Mouse (Mus musculus): ENCODE results near the gene Gm47429. TPM values are rescaled to one million over a fixed set of nuclear protein-coding genes. Genes with fewer than 3 reads are reported as not detected.
"Not testable (repeated sequence)": the region's sequence is repeated elsewhere in the genome, so short reads cannot be mapped to it uniquely, and the experiment has no call there.

Gene Gm47429
- not detected in 2 replicates for polyA plus RNA-seq (2012; rRNA removed)

GRCm38 (mm10) chr13:50443812-50444211, at the start of gene Gm47429:
Gm47429 (minus strand) TSS chr13:50443912.
- Histone ChIP-seq H3K4me1 (ENCODE audit: control insufficient read depth, insufficient read depth, insufficient read length, low read length) (no peaks in the 10 kb centered on the region), H3K27ac (ENCODE audit: insufficient read depth, low read depth, low read length) (no peak within 1 kb of the TSS), H3K36me3 (ENCODE audit: control insufficient read depth, insufficient read depth, low read length) (no peaks in the 10 kb centered on the region), H3K27me3 (ENCODE audit: control insufficient read depth, insufficient read depth, low read length) (no peaks in the 10 kb centered on the region), H3K4me3 (ENCODE audit: low read depth, low read length) (no peak within 1 kb of the TSS)
- WGBS: 91% methylated on average over 2 of the region's 2 CpGs
- TF ChIP-seq POLR2A (IDR thresholded peaks at IDR 0.05; ENCODE audit: low read depth, low read length) (no peak), CTCF (IDR thresholded peaks at IDR 0.05; ENCODE audit: extremely low read depth, insufficient read length, insufficient replicate concordance, low read depth, low read length) (no peak)

- H3K36me3 ChIP-seq (ENCODE audit: control insufficient read depth, insufficient read depth, low read length); H3K27ac ChIP-seq (ENCODE audit: insufficient read depth, low read depth, low read length): not testable (repeated sequence)
These were observed 44.8 kb upstream of the Gm47429 start for GRCm38 (mm10) chr13:50488510-50488909.

GRCm38 (mm10) chr13:50467007-50467406, 23.3 kb upstream of the Gm47429 start, which contains the start of gene Nutm2:
Nutm2 (plus strand) TSS chr13:50467307.
- Histone ChIP-seq H3K27ac (ENCODE audit: insufficient read depth, low read depth, low read length) (no peak within 1 kb of the TSS), H3K4me1 (ENCODE audit: control insufficient read depth, insufficient read depth, insufficient read length, low read length) (no peaks in the 10 kb centered on the region), H3K36me3 (ENCODE audit: control insufficient read depth, insufficient read depth, low read length) (no peaks in the 10 kb centered on the region), H3K27me3 (ENCODE audit: control insufficient read depth, insufficient read depth, low read length) (no peaks in the 10 kb centered on the region), H3K4me3 (ENCODE audit: low read depth, low read length) (no peak within 1 kb of the TSS)
- 61% methylated on average over 4 of the region's 4 CpGs for WGBS
- TF ChIP-seq CTCF (IDR thresholded peaks at IDR 0.05; ENCODE audit: extremely low read depth, insufficient read length, insufficient replicate concordance, low read depth, low read length) (no peak), POLR2A (IDR thresholded peaks at IDR 0.05; ENCODE audit: low read depth, low read length) (no peak)

More at GRCm38 (mm10) chr13:50488510-50488909, 44.8 kb upstream of the Gm47429 start:
- H3K27me3 ChIP-seq (ENCODE audit: control insufficient read depth, insufficient read depth, low read length); H3K4me1 ChIP-seq (ENCODE audit: control insufficient read depth, insufficient read depth, insufficient read length, low read length); H3K4me3 ChIP-seq (ENCODE audit: low read depth, low read length): not testable (repeated sequence)

GRCm38 (mm10) chr13:50464621-50465562, 21.2 kb upstream of the Gm47429 start:
- no peaks in the 10 kb centered on the region for H3K4me1 ChIP-seq (ENCODE audit: control insufficient read depth, insufficient read depth, insufficient read length, low read length)
- no peak overlapping the region for H3K4me3 ChIP-seq (ENCODE audit: low read depth, low read length)
- H3K27ac ChIP-seq (ENCODE audit: insufficient read depth, low read depth, low read length): no peak overlapping the region
- 28% methylated on average over 27 of the region's 27 CpGs for WGBS
- TF ChIP-seq POLR2A (IDR thresholded peaks at IDR 0.05; ENCODE audit: low read depth, low read length) (no peak), CTCF (IDR thresholded peaks at IDR 0.05; ENCODE audit: extremely low read depth, insufficient read length, insufficient replicate concordance, low read depth, low read length) (no peak)
- no peaks in the 10 kb centered on the region for H3K27me3 ChIP-seq (ENCODE audit: control insufficient read depth, insufficient read depth, low read length)
- H3K36me3 ChIP-seq (ENCODE audit: control insufficient read depth, insufficient read depth, low read length): no peaks in the 10 kb centered on the region

- H3K36me3 ChIP-seq (ENCODE audit: control insufficient read depth, insufficient read depth, low read length); H3K27me3 ChIP-seq (ENCODE audit: control insufficient read depth, insufficient read depth, low read length); H3K4me1 ChIP-seq (ENCODE audit: control insufficient read depth, insufficient read depth, insufficient read length, low read length); H3K27ac ChIP-seq (ENCODE audit: insufficient read depth, low read depth, low read length); H3K4me3 ChIP-seq (ENCODE audit: low read depth, low read length): not testable (repeated sequence)
- 44% methylated on average over 2 of the region's 2 CpGs for WGBS
These were observed 16.7 kb upstream of the Gm47429 start for GRCm38 (mm10) chr13:50460433-50460832.

GRCm38 (mm10) chr13:50453426-50453825, 9.7 kb upstream of the Gm47429 start:
- Histone ChIP-seq H3K4me3 (ENCODE audit: low read depth, low read length) (no peak overlapping the region), H3K36me3 (ENCODE audit: control insufficient read depth, insufficient read depth, low read length) (no peaks in the 10 kb centered on the region), H3K27ac (ENCODE audit: insufficient read depth, low read depth, low read length) (no peak overlapping the region), H3K27me3 (ENCODE audit: control insufficient read depth, insufficient read depth, low read length) (no peaks in the 10 kb centered on the region), H3K4me1 (ENCODE audit: control insufficient read depth, insufficient read depth, insufficient read length, low read length) (no peaks in the 10 kb centered on the region)
- 46% methylated on average over 4 of the region's 4 CpGs for WGBS
- no peak for TF ChIP-seq CTCF (IDR thresholded peaks at IDR 0.05; ENCODE audit: extremely low read depth, insufficient read length, insufficient replicate concordance, low read depth, low read length)

- WGBS: 53% methylated on average over 9 of the region's 9 CpGs
- H3K27ac ChIP-seq (ENCODE audit: insufficient read depth, low read depth, low read length); H3K4me3 ChIP-seq (ENCODE audit: low read depth, low read length); H3K4me1 ChIP-seq (ENCODE audit: control insufficient read depth, insufficient read depth, insufficient read length, low read length); H3K27me3 ChIP-seq (ENCODE audit: control insufficient read depth, insufficient read depth, low read length); H3K36me3 ChIP-seq (ENCODE audit: control insufficient read depth, insufficient read depth, low read length): not testable (repeated sequence)
These were observed 8.6 kb upstream of the Gm47429 start for GRCm38 (mm10) chr13:50452266-50452665.

- H3K27me3 ChIP-seq (ENCODE audit: control insufficient read depth, insufficient read depth, low read length): no peaks in the 10 kb centered on the region
- H3K4me3 ChIP-seq (ENCODE audit: low read depth, low read length): no peak overlapping the region
- no peaks in the 10 kb centered on the region for H3K4me1 ChIP-seq (ENCODE audit: control insufficient read depth, insufficient read depth, insufficient read length, low read length)
- H3K36me3 ChIP-seq (ENCODE audit: control insufficient read depth, insufficient read depth, low read length): no peaks in the 10 kb centered on the region
- TF ChIP-seq POLR2A (IDR thresholded peaks at IDR 0.05; ENCODE audit: low read depth, low read length): no peak
- TF ChIP-seq CTCF (IDR thresholded peaks at IDR 0.05; ENCODE audit: extremely low read depth, insufficient read length, insufficient replicate concordance, low read depth, low read length): no peak
- 59% methylated on average over 4 of the region's 4 CpGs for WGBS
- H3K27ac ChIP-seq (ENCODE audit: insufficient read depth, low read depth, low read length): no peak overlapping the region
These were observed 1.5 kb upstream of the Gm47429 start for GRCm38 (mm10) chr13:50445261-50445660.
